Mouse (Mus musculus) MEL (cell line): ENCODE data around the gene Gramd4.

Source experiments
- CTCF ChIP-seq, 3 experiments: IDR thresholded peaks in 2 of 3; conservative IDR thresholded peaks in 1 of 3; 2 replicates each; pipeline ENCODE4 v1.5.1; 2011 to 2012; ENCODE audit warnings: low read length in 3 of 3, low read depth in 2 of 3, mild to moderate bottlenecking in 2 of 3, improper control_type of control experiment in 1 of 3, inconsistent platforms in 1 of 3, mixed read lengths in 1 of 3, moderate library complexity in 1 of 3; ENCODE audit not compliant: control insufficient read depth in 1 of 3, insufficient read depth in 1 of 3, poor library complexity in 1 of 3, severe bottlenecking in 1 of 3
- MAZ ChIP-seq: IDR thresholded peaks from 2 replicates; pipeline ENCODE4 v1.6.1; 2012; ENCODE audit warnings: low read depth, mild to moderate bottlenecking, inconsistent platforms, low read length, improper control_type of control experiment
- MEF2A ChIP-seq: IDR thresholded peaks from 2 replicates; pipeline ENCODE4 v1.6.1; 2014; ENCODE audit warnings: low read depth, mild to moderate bottlenecking, inconsistent platforms, low read length, improper control_type of control experiment; ENCODE audit not compliant: poor library complexity, insufficient replicate concordance, severe bottlenecking; ENCODE audit errors: extremely low read depth
- SIN3A ChIP-seq: IDR thresholded peaks from 2 replicates; pipeline ENCODE4 v1.6.1; 2012; ENCODE audit warnings: low read length, improper control_type of control experiment, inconsistent platforms

GRCm38 (mm10) chr15:86104401-86105344 lies 47.2 kb downstream of the Gramd4 start:
- TF ChIP-seq MEF2A = no peak
- no peak for TF ChIP-seq CTCF (IDR thresholded peaks at IDR 0.05 in 2 of 3, conservative IDR thresholded peaks at IDR 0.05 in 1 of 3; ENCODE audit: control insufficient read depth in 1 of 3, insufficient read depth in 1 of 3, low read depth in 2 of 3, low read length in 3 of 3, poor library complexity in 1 of 3, severe bottlenecking in 1 of 3)
- TF ChIP-seq MAZ = 0 out of 2 replicates have a peak, but pooled peaks have one; percentile 40
- TF ChIP-seq SIN3A = peak; percentile 25; the same call in 1 of the 2 replicates
